Mouse (Mus musculus) kidney, embryonic 16.5 days (tissue): ENCODE results near the gene Rilpl1. TPM values are rescaled to one million over a fixed set of nuclear protein-coding genes. Genes with fewer than 3 reads are reported as not detected.
"Not testable (repeated sequence)": the region's sequence is repeated elsewhere in the genome, so short reads cannot be mapped to it uniquely, and the experiment has no call there.

Experiments
- ATAC-seq: fragments of 200-750 bp; cut with Nextera tagmentation; 2 replicates; pipeline ENCODE4 v1.8.0; 2017; ENCODE audit warnings: moderate TSS enrichment; ENCODE audit not compliant: low FRiP score, low TSS enrichment
- H3K27ac ChIP-seq: fragments of 300-500 bp; sonication (generic); 2 replicates; pipeline ENCODE4 v1.5.1; 2014; ENCODE audit warnings: low read length
- H3K27me3 ChIP-seq: fragments of 300-500 bp; sonication (generic); 2 replicates; pipeline ENCODE4 v1.6.1; 2014; ENCODE audit warnings: low read length, control low read depth, mixed read lengths; ENCODE audit not compliant: insufficient read depth
- H3K36me3 ChIP-seq: fragments of 300-500 bp; sonication (generic); 2 replicates; pipeline ENCODE4 v1.6.1; 2014; ENCODE audit warnings: low read length, control low read depth, mixed read lengths; ENCODE audit not compliant: insufficient read depth
- H3K4me1 ChIP-seq: fragments of 300-500 bp; sonication (generic); 2 replicates; pipeline ENCODE4 v1.6.1; 2014; ENCODE audit warnings: low read length, control low read depth, mixed read lengths; ENCODE audit not compliant: insufficient read depth
- H3K4me2 ChIP-seq: fragments of 300-500 bp; sonication (generic); replicated peaks from 2 replicates; pipeline ENCODE4 v1.6.1; 2014; ENCODE audit warnings: low read depth, low read length
- H3K4me3 ChIP-seq: fragments of 300-500 bp; sonication (generic); 2 replicates; pipeline ENCODE4 v1.5.1; 2014; ENCODE audit warnings: mild to moderate bottlenecking, low read length
- H3K9ac ChIP-seq: fragments of 300-500 bp; sonication (generic); replicated peaks from 2 replicates; pipeline ENCODE4 v1.6.1; 2014; ENCODE audit warnings: low read length
- H3K9me3 ChIP-seq: fragments of 300-500 bp; sonication (generic); 2 replicates; pipeline ENCODE4 v1.6.1; 2016; ENCODE audit warnings: low read length, control low read depth
- WGBS: fragments of 180-500 bp; shearing (Covaris S2); extraction: QIAGEN DNeasy Blood & Tissue Kit; methylation state at CpG from one replicate; pipeline ENCODE4 v1.1.7; 2014; 5-methylcytosine and 5-hydroxymethylcytosine counted together
- polyA plus RNA-seq: library from polyadenylated mRNA; unstranded; fragments of >200 nt; fragmentation: Nextera tagmentation; extraction: Ambion mirVana; gene quantifications from 2 replicates; pipeline ENCODE4 v1.2.1, GENCODE M21; 2015

Rilpl1 gene
- polyA plus RNA-seq, 1 experiment from 2014 or later, result 21.7 TPM

- peak overlapping the region; percentile 60 for H3K4me2 ChIP-seq
- peak overlapping the region; percentile 82 for H3K9ac ChIP-seq
- H3K27me3 ChIP-seq, H3K9me3 ChIP-seq, H3K4me1 ChIP-seq, H3K27ac ChIP-seq, ATAC-seq: not testable (repeated sequence)
- peak overlapping the region; percentile 97 for H3K4me3 ChIP-seq
- 30% methylated on average over 5 of the region's 5 CpGs for WGBS
- H3K36me3 ChIP-seq, result peaks cover 34% of the 10 kb centered on the region
Measured at GRCm38 (mm10) chr5:124551349-124552093, 20.3 kb upstream of the Rilpl1 start.

- not testable (repeated sequence) for H3K27ac ChIP-seq, H3K4me3 ChIP-seq, H3K27me3 ChIP-seq, H3K9ac ChIP-seq, H3K4me2 ChIP-seq, H3K9me3 ChIP-seq, ATAC-seq, H3K4me1 ChIP-seq
- peaks cover 38% of the 10 kb centered on the region for H3K36me3 ChIP-seq
- 73% methylated on average over 4 of the region's 4 CpGs for WGBS
Measured at GRCm38 (mm10) chr5:124550737-124551136, 19.5 kb upstream of the Rilpl1 start.

- H3K4me3 ChIP-seq, result peak overlapping the region; percentile 96
- H3K4me2 ChIP-seq, result peak overlapping the region; percentile 74
- no peak for ATAC-seq
- peaks cover 32% of the 10 kb centered on the region for H3K36me3 ChIP-seq
- no peaks in the 10 kb centered on the region for H3K27me3 ChIP-seq
- peaks cover 16% of the 10 kb centered on the region for H3K4me1 ChIP-seq
- peak overlapping the region; percentile 92 for H3K9ac ChIP-seq
- 10% methylated on average over 8 of the region's 8 CpGs for WGBS
- H3K27ac ChIP-seq, result peak overlapping the region; percentile 86
- no peaks in the 10 kb centered on the region for H3K9me3 ChIP-seq
Measured at GRCm38 (mm10) chr5:124541602-124541973, 10.4 kb upstream of the Rilpl1 start.

GRCm38 (mm10) chr5:124540905-124541601 lies 9.9 kb upstream of the Rilpl1 start:
- Histone ChIP-seq H3K9ac (peak overlapping the region; percentile 92), H3K9me3 (no peaks in the 10 kb centered on the region), H3K4me2 (peak overlapping the region; percentile 74), H3K27me3 (no peaks in the 10 kb centered on the region), H3K4me1 (peaks cover 18% of the 10 kb centered on the region), H3K4me3 (peak overlapping the region; percentile 96), H3K36me3 (peaks cover 26% of the 10 kb centered on the region), H3K27ac (peak overlapping the region; percentile 86)
- WGBS, result under 1% methylated on average over 77 of the region's 89 CpGs
- ATAC-seq, result peak; percentile 76

- H3K9ac ChIP-seq, result peak within 1 kb of the TSS; percentile 92
- peak within 1 kb of the TSS; percentile 96 for H3K4me3 ChIP-seq
- H3K27ac ChIP-seq, result peak within 1 kb of the TSS; percentile 86
- peak within 1 kb of the TSS; percentile 74 for H3K4me2 ChIP-seq
- peak; percentile 96 for ATAC-seq
- peaks cover 20% of the 10 kb centered on the region for H3K36me3 ChIP-seq
- H3K9me3 ChIP-seq, result no peaks in the 10 kb centered on the region
- peaks cover 18% of the 10 kb centered on the region for H3K4me1 ChIP-seq
- under 1% methylated on average over 35 of the region's 35 CpGs for WGBS
- H3K27me3 ChIP-seq, result no peaks in the 10 kb centered on the region
Measured at GRCm38 (mm10) chr5:124540383-124540786, 9.2 kb upstream of the Rilpl1 start, which contains the start of gene Tmed2. TSS of gene Tmed2 (plus strand) at chr5:124540695.

GRCm38 (mm10) chr5:124539905-124540304 lies 8.7 kb upstream of the Rilpl1 start:
- Histone ChIP-seq H3K9ac (peak overlapping the region; percentile 92; the same call in 1 of the 2 replicates), H3K4me2 (peak overlapping the region; percentile 57), H3K27me3 (no peaks in the 10 kb centered on the region), H3K36me3 (peaks cover 15% of the 10 kb centered on the region), H3K9me3 (no peaks in the 10 kb centered on the region), H3K4me1 (peaks cover 18% of the 10 kb centered on the region), H3K27ac (no peak overlapping the region), H3K4me3 (peak overlapping the region; percentile 96)
- ATAC-seq, result no peak
- WGBS, result 73% methylated on average over 4 of the region's 4 CpGs

- Histone ChIP-seq H3K9me3 (no peaks in the 10 kb centered on the region), H3K4me3 (no peak overlapping the region), H3K36me3 (peaks cover 7% of the 10 kb centered on the region), H3K4me1 (peaks cover 18% of the 10 kb centered on the region), H3K27me3 (no peaks in the 10 kb centered on the region), H3K9ac (no peak overlapping the region), H3K27ac (no peak overlapping the region), H3K4me2 (no peak overlapping the region)
- no peak for ATAC-seq
- 76% methylated on average over 14 of the region's 16 CpGs for WGBS
Measured at GRCm38 (mm10) chr5:124538813-124539792, 7.9 kb upstream of the Rilpl1 start.

GRCm38 (mm10) chr5:124536776-124537175 lies 5.6 kb upstream of the Rilpl1 start:
- Histone ChIP-seq H3K9me3 (no peaks in the 10 kb centered on the region), H3K4me3 (peak overlapping the region; percentile 32), H3K27me3 (no peaks in the 10 kb centered on the region), H3K4me1 (peaks cover 22% of the 10 kb centered on the region), H3K27ac (peak overlapping the region; percentile 59), H3K4me2 (peak overlapping the region; percentile 54), H3K36me3 (no peaks in the 10 kb centered on the region), H3K9ac (peak overlapping the region; percentile 59)
- 3% methylated on average over 17 of the region's 17 CpGs for WGBS
- peak; percentile 9; the same call in 1 of the 2 replicates for ATAC-seq

GRCm38 (mm10) chr5:124535016-124535415 lies 3.8 kb upstream of the Rilpl1 start:
- WGBS, result 74% methylated on average over 5 of the region's 5 CpGs
- Histone ChIP-seq H3K4me2 (no peak overlapping the region), H3K27me3 (no peaks in the 10 kb centered on the region), H3K27ac (no peak overlapping the region), H3K9me3 (no peaks in the 10 kb centered on the region), H3K9ac (no peak overlapping the region), H3K36me3 (no peaks in the 10 kb centered on the region), H3K4me3 (no peak overlapping the region), H3K4me1 (peaks cover 30% of the 10 kb centered on the region)
- no peak for ATAC-seq
